In the genomic region with DNA sequence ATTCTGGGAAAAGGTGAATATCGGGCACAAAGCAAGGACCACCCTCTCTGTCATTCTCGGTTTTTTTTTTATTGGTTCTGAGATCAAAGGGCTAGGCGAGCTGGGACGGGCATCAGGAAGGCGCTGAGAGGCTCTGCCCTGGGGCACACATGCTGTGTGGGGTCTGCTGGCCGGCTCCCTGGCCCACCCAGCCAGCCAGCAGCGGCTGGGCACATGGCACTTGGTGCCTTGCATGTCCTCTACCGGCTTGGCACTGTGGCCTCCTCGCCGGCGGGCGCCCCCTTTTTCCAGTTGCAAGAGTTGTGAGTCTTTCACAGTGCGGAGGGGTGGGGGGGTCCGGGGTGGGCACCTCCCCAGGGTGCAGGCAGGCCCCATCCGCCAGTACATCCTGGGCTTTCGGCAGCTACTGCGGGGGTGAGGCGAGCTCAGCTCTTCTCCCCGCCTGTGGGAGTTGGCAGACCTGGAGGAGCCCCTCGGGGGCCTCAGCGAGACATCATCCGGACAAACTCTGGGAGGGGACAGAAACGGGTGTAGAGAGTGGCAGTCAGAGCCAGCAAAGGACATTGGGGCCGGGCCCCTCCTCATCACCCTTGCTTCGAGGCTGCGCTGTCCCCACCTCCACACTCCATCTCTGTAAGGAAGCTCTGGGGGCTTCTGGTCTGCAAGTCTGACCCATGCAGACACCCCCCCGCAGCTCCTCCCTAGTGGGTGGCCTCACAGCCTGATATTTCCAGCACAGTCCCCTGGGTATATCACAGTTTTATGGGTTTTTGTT, we compare ENCODE assay signal across 13 mouse cellular contexts. TPM values are rescaled to one million over a fixed set of nuclear protein-coding genes. Genes with fewer than 3 reads are reported as not detected.
DNase-seq lines count a peak whose midpoint lies in the region; ATAC-seq and TF ChIP-seq lines count a peak whose summit lies in the region.
"Had no signal": no experiment of that assay in that cellular context is flagged by ENCODE, and none has a peak within 500 bp of the region (broad histone marks: within the 10 kb centered on the region; RNA-seq: fewer than 3 reads in every experiment).

No protein-coding gene starts in this region.

- H3K4me1 ChIP-seq in hindbrain, embryonic 10.5 days (replicated peaks), result peaks cover 19% of the 10 kb centered on the region
- H3K4me1 ChIP-seq in hindbrain, embryonic 14.5 days (replicated peaks; ENCODE audit: control insufficient read depth, insufficient read depth, low read length), result no peaks in the 10 kb centered on the region
- H3K4me1 ChIP-seq in lung, embryonic 16.5 days (replicated peaks; ENCODE audit: control insufficient read depth, insufficient read depth, low read length), result peaks cover 19% of the 10 kb centered on the region
- H3K4me1 ChIP-seq in embryonic facial prominence, embryonic 14.5 days (ENCODE audit: control insufficient read depth, insufficient read depth, low read length), result peaks cover 4% of the 10 kb centered on the region; the same call in 1 of the 2 replicates
- 0 out of 2 replicates have a peak, but pooled peaks cover 5% of the 10 kb centered on the region for H3K4me1 ChIP-seq in limb, embryonic 14.5 days (ENCODE audit: control insufficient read depth, insufficient read depth, low read length)

- no peak for TF ChIP-seq POLR2A in limb, embryonic 14.5 days (IDR thresholded peaks at IDR 0.05; ENCODE audit: borderline replicate concordance, extremely low read depth, insufficient read depth, insufficient read length)

- no peak overlapping the region for H3K4me3 ChIP-seq in hindbrain, embryonic 10.5 days
- H3K4me3 ChIP-seq in hindbrain, embryonic 14.5 days (replicated peaks; ENCODE audit: low read length), result no peak overlapping the region
- no peak overlapping the region for H3K4me3 ChIP-seq in lung, embryonic 16.5 days (ENCODE audit: low read length)
- no peak overlapping the region for H3K4me3 ChIP-seq in embryonic facial prominence, embryonic 14.5 days (ENCODE audit: low read depth, low read length)
- no peak overlapping the region for H3K4me3 ChIP-seq in limb, embryonic 14.5 days (replicated peaks; ENCODE audit: low read length)
- H3K4me3 ChIP-seq: erythroblast, embryonic 14.5 days had no signal

- H3K27ac ChIP-seq in hindbrain, embryonic 10.5 days, result peak overlapping the region; percentile 57; the same call in 1 of the 2 replicates
- H3K27ac ChIP-seq in hindbrain, embryonic 14.5 days, result no peak overlapping the region
- no peak overlapping the region for H3K27ac ChIP-seq in lung, embryonic 16.5 days (ENCODE audit: low read length)
- H3K27ac ChIP-seq in embryonic facial prominence, embryonic 14.5 days (replicated peaks; ENCODE audit: low read depth, low read length), result no peak overlapping the region
- no peak overlapping the region for H3K27ac ChIP-seq in limb, embryonic 14.5 days (replicated peaks; ENCODE audit: low read depth, low read length)

- no peak for ATAC-seq in hindbrain, embryonic 14.5 days (ENCODE audit: low FRiP score)
- peak; percentile 51 for ATAC-seq in lung, embryonic 16.5 days (ENCODE audit: low read depth)
- peak; percentile 42; the same call in 1 of the 2 replicates for ATAC-seq in embryonic facial prominence, embryonic 14.5 days (ENCODE audit: low read depth)
- no peak for ATAC-seq in limb, embryonic 14.5 days (ENCODE audit: low FRiP score, low read depth)
- ATAC-seq: inflammation-experienced regulatory T-cells, adult 6 months had no signal

- no peaks in the 10 kb centered on the region for H3K36me3 ChIP-seq in hindbrain, embryonic 10.5 days
- no peaks in the 10 kb centered on the region for H3K36me3 ChIP-seq in hindbrain, embryonic 14.5 days (replicated peaks; ENCODE audit: control insufficient read depth, insufficient read depth)
- no peaks in the 10 kb centered on the region for H3K36me3 ChIP-seq in lung, embryonic 16.5 days (ENCODE audit: control insufficient read depth, insufficient read depth, low read length)
- no peaks in the 10 kb centered on the region for H3K36me3 ChIP-seq in embryonic facial prominence, embryonic 14.5 days (ENCODE audit: control insufficient read depth, insufficient read depth, low read length)
- H3K36me3 ChIP-seq in limb, embryonic 14.5 days (ENCODE audit: control insufficient read depth, insufficient read depth, low read length), result no peaks in the 10 kb centered on the region

- WGBS in hindbrain, embryonic 10.5 days, result 42% methylated on average over 27 of the region's 27 CpGs
- WGBS in hindbrain, embryonic 14.5 days, result 60% methylated on average over 27 of the region's 27 CpGs
- WGBS in lung, embryonic 16.5 days, result 39% methylated on average over 27 of the region's 27 CpGs
- WGBS in embryonic facial prominence, embryonic 14.5 days, result 32% methylated on average over 22 of the region's 27 CpGs
- 22% methylated on average over 24 of the region's 27 CpGs for WGBS in limb, embryonic 14.5 days

- peaks cover 3% of the 10 kb centered on the region; the same call in 1 of the 2 replicates for H3K9me3 ChIP-seq in hindbrain, embryonic 10.5 days
- H3K9me3 ChIP-seq in hindbrain, embryonic 14.5 days (ENCODE audit: control insufficient read depth, low read length), result no peaks in the 10 kb centered on the region
- H3K9me3 ChIP-seq in lung, embryonic 16.5 days (ENCODE audit: control insufficient read depth, low read length), result no peaks in the 10 kb centered on the region
- no peaks in the 10 kb centered on the region for H3K9me3 ChIP-seq in embryonic facial prominence, embryonic 14.5 days (ENCODE audit: control insufficient read depth, low read length)
- H3K9me3 ChIP-seq in limb, embryonic 14.5 days (ENCODE audit: control insufficient read depth, low read length), result no peaks in the 10 kb centered on the region

- no peak for DNase-seq in hindbrain, embryonic 10.5 days (ENCODE audit: low spot score)
- no peak for DNase-seq in hindbrain, embryonic 14.5 days (ENCODE audit: low spot score)
- DNase-seq in lung, postnatal 4 days, result no peak
- DNase-seq in embryonic facial prominence, embryonic 14.5 days (ENCODE audit: low spot score), result no peak
- DNase-seq in limb, embryonic 14.5 days (ENCODE audit: low spot score), result no peak
- DNase-seq in ovary, postnatal 36 days (ENCODE audit: low spot score), result no peak
- no peak for DNase-seq in right cerebral cortex, adult 18-20 months
- DNase-seq: gastrocnemius, postnatal 25 days; lung, postnatal 36 days had no signal

- H3K4me2 ChIP-seq in hindbrain, embryonic 14.5 days (replicated peaks), result no peak overlapping the region
- H3K4me2 ChIP-seq in lung, embryonic 16.5 days (ENCODE audit: low read depth, low read length), result peak overlapping the region; percentile 26; the same call in 1 of the 2 replicates
- H3K4me2 ChIP-seq in embryonic facial prominence, embryonic 14.5 days (ENCODE audit: low read depth, low read length), result peak overlapping the region; percentile 15; the same call in 1 of the 2 replicates
- no peak overlapping the region; the same call in 1 of the 2 replicates for H3K4me2 ChIP-seq in limb, embryonic 14.5 days (replicated peaks; ENCODE audit: low read depth, low read length, severe bottlenecking)

- no peak overlapping the region for H3K9ac ChIP-seq in hindbrain, embryonic 14.5 days
- peak overlapping the region; percentile 46; the same call in 1 of the 2 replicates for H3K9ac ChIP-seq in lung, embryonic 16.5 days (ENCODE audit: low read length)
- peak overlapping the region; percentile 30; the same call in 1 of the 2 replicates for H3K9ac ChIP-seq in embryonic facial prominence, embryonic 14.5 days (ENCODE audit: low read depth, low read length)
- peak overlapping the region; percentile 34; the same call in 1 of the 2 replicates for H3K9ac ChIP-seq in limb, embryonic 14.5 days (ENCODE audit: low read depth, low read length, severe bottlenecking)

- no peaks in the 10 kb centered on the region for H3K27me3 ChIP-seq in hindbrain, embryonic 10.5 days (ENCODE audit: insufficient read depth, poor library complexity, severe bottlenecking)
- no peaks in the 10 kb centered on the region for H3K27me3 ChIP-seq in hindbrain, embryonic 14.5 days (ENCODE audit: control insufficient read depth, insufficient read depth, low read length)
- no peaks in the 10 kb centered on the region for H3K27me3 ChIP-seq in lung, embryonic 16.5 days (ENCODE audit: control insufficient read depth, insufficient read depth, low read depth, low read length)
- H3K27me3 ChIP-seq in embryonic facial prominence, embryonic 14.5 days (replicated peaks; ENCODE audit: control insufficient read depth, insufficient read depth, low read length), result no peaks in the 10 kb centered on the region
- H3K27me3 ChIP-seq in limb, embryonic 14.5 days (ENCODE audit: control insufficient read depth, insufficient read depth, low read length), result no peaks in the 10 kb centered on the region
- H3K27me3 ChIP-seq: CH12.LX had no signal

RNA-seq across cellular contexts. Expression of a gene that starts 10.8 kb away (rescaled TPM):
- 59.5 and 71.1 TPM in 2 replicates for polyA plus RNA-seq in hindbrain, embryonic 10.5 days (2016; fragmentation: Nextera tagmentation; extraction: Ambion mirVana)
- 21.0 and 26.4 TPM in 2 replicates for polyA plus RNA-seq in hindbrain, embryonic 14.5 days (2014; fragmentation: Nextera tagmentation; extraction: Ambion mirVana)
- polyA plus RNA-seq in lung, embryonic 16.5 days (2015; fragmentation: Nextera tagmentation; extraction: Ambion mirVana), result 58.9 and 62.1 TPM in 2 replicates
- 69.8 and 72.9 TPM in 2 replicates for polyA plus RNA-seq in embryonic facial prominence, embryonic 14.5 days (2014; fragmentation: Nextera tagmentation; extraction: Ambion mirVana)
- polyA plus RNA-seq in limb, embryonic 14.5 days (2012; rRNA removed), result 182 and 215 TPM in 2 replicates
- polyA plus RNA-seq in limb, embryonic 14.5 days (2014; fragmentation: Nextera tagmentation; extraction: Ambion mirVana), result 73.7 and 77.8 TPM in 2 replicates

RNA-seq across cellular contexts. Expression of a gene that starts 25.4 kb away (rescaled TPM):
- polyA plus RNA-seq in hindbrain, embryonic 10.5 days (2016; fragmentation: Nextera tagmentation; extraction: Ambion mirVana), result 2.3 and 6.1 TPM in 2 replicates
- polyA plus RNA-seq in hindbrain, embryonic 14.5 days (2014; fragmentation: Nextera tagmentation; extraction: Ambion mirVana), result 17.7 and 22.8 TPM in 2 replicates
- 1.3 and 1.6 TPM in 2 replicates for polyA plus RNA-seq in lung, embryonic 16.5 days (2015; fragmentation: Nextera tagmentation; extraction: Ambion mirVana)
- 2.7 and 3.1 TPM in 2 replicates for polyA plus RNA-seq in embryonic facial prominence, embryonic 14.5 days (2014; fragmentation: Nextera tagmentation; extraction: Ambion mirVana)
- 3.1 and 4.7 TPM in 2 replicates for polyA plus RNA-seq in limb, embryonic 14.5 days (2012; rRNA removed)
- 1.2 and 1.5 TPM in 2 replicates for polyA plus RNA-seq in limb, embryonic 14.5 days (2014; fragmentation: Nextera tagmentation; extraction: Ambion mirVana)
- polyA plus RNA-seq: erythroblast, embryonic 14.5 days; inflammation-experienced regulatory T-cells, adult 6 months had no signal

RNA-seq across cellular contexts. Expression of a gene that starts 34.1 kb away (rescaled TPM):
- polyA plus RNA-seq in hindbrain, embryonic 10.5 days (2016; fragmentation: Nextera tagmentation; extraction: Ambion mirVana), result 66.9 and 74.6 TPM in 2 replicates
- 31.2 and 39.0 TPM in 2 replicates for polyA plus RNA-seq in hindbrain, embryonic 14.5 days (2014; fragmentation: Nextera tagmentation; extraction: Ambion mirVana)
- polyA plus RNA-seq in lung, embryonic 16.5 days (2015; fragmentation: Nextera tagmentation; extraction: Ambion mirVana), result 34.3 and 35.2 TPM in 2 replicates
- polyA plus RNA-seq in embryonic facial prominence, embryonic 14.5 days (2014; fragmentation: Nextera tagmentation; extraction: Ambion mirVana), result 32.2 and 35.4 TPM in 2 replicates
- polyA plus RNA-seq in limb, embryonic 14.5 days (2012; rRNA removed), result 44.3 and 53.9 TPM in 2 replicates
- polyA plus RNA-seq in limb, embryonic 14.5 days (2014; fragmentation: Nextera tagmentation; extraction: Ambion mirVana), result 38.4 and 41.1 TPM in 2 replicates

RNA-seq across cellular contexts. Expression of a gene that starts 49.7 kb away (rescaled TPM):
- polyA plus RNA-seq in hindbrain, embryonic 10.5 days (2016; fragmentation: Nextera tagmentation; extraction: Ambion mirVana), result 67.2 and 70.6 TPM in 2 replicates
- polyA plus RNA-seq in hindbrain, embryonic 14.5 days (2014; fragmentation: Nextera tagmentation; extraction: Ambion mirVana), result 11.1 and 12.5 TPM in 2 replicates
- 64.5 and 69.2 TPM in 2 replicates for polyA plus RNA-seq in lung, embryonic 16.5 days (2015; fragmentation: Nextera tagmentation; extraction: Ambion mirVana)
- polyA plus RNA-seq in embryonic facial prominence, embryonic 14.5 days (2014; fragmentation: Nextera tagmentation; extraction: Ambion mirVana), result 28.5 and 28.7 TPM in 2 replicates
- 50.5 and 59.8 TPM in 2 replicates for polyA plus RNA-seq in limb, embryonic 14.5 days (2012; rRNA removed)
- 27.6 and 30.9 TPM in 2 replicates for polyA plus RNA-seq in limb, embryonic 14.5 days (2014; fragmentation: Nextera tagmentation; extraction: Ambion mirVana)

Comparison
In these comparisons a context has a peak if more than half of its experiments do, and no peak if none do; other contexts are left out.
1. ATAC-seq: peak in lung, embryonic 16.5 days (single experiment) and embryonic facial prominence, embryonic 14.5 days (single experiment); none in hindbrain, embryonic 14.5 days (single experiment) and limb, embryonic 14.5 days (single experiment).
2. H3K4me2 ChIP-seq: peak in lung, embryonic 16.5 days (single experiment) and embryonic facial prominence, embryonic 14.5 days (single experiment); none in hindbrain, embryonic 14.5 days (single experiment) and limb, embryonic 14.5 days (single experiment).